Mouse (Mus musculus): ENCODE data around the gene Terf2ip. TPM values are rescaled to one million over a fixed set of nuclear protein-coding genes. Genes with fewer than 3 reads are reported as not detected.
A peak's percentile ranks its signal among the peaks of the same experiment; 100 is the strongest.

The Terf2ip gene
- polyA plus RNA-seq, 1 experiment from 2014 or later, result 41.6 TPM

DNA sequence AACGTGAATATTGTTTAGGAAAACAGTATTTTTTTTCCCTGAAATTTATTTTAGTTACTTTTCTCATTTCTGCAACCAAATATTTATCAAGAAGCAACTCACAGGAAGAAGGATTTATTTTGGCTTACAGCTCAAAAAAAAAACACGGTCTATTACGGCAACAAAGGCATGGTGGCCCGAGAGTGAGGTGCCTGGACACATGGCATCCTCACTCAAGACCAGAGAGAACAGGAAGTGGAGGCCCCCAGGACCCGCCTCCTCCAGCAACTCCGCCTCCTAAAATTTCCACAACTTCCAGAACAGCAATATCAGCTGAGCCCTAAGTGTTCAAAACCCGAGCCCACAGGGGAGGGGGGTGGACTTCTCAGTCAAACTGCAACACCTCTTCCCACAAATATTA lies 18.3 kb downstream of the Terf2ip start:
- no peaks in the 10 kb centered on the region for H3K9me3 ChIP-seq
- ATAC-seq (ENCODE audit: low FRiP score, low read depth), result no peak
- no peak overlapping the region for H3K9ac ChIP-seq (replicated peaks)
- no peak overlapping the region for H3K4me2 ChIP-seq (replicated peaks)
- 91% methylated on average over 7 of the region's 7 CpGs for WGBS
- no peaks in the 10 kb centered on the region for H3K27me3 ChIP-seq
- H3K4me1 ChIP-seq, result no peaks in the 10 kb centered on the region
- no peak overlapping the region for H3K27ac ChIP-seq (replicated peaks)
- no peaks in the 10 kb centered on the region for H3K36me3 ChIP-seq
- no peak overlapping the region for H3K4me3 ChIP-seq

DNA sequence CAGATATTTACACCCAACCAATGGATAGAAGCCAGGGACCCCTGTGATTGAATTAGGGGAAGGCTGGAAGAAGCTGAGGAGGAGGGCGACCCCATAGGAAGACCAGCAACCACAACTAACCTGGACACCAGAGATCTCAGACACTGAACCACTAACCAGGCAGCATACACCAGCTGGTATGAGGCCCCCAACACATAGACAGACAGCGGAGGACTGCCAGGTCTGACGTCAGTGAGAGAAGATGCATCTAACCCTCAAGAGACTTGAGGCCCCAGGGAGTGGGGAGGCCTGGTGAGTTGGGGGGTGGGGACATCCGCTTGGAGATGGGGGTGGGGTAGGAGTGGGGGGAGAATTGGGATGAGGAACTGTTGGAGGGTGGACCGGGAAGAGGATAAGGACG lies 19.5 kb downstream of the Terf2ip start:
- 57% methylated on average over 6 of the region's 6 CpGs for WGBS

DNA sequence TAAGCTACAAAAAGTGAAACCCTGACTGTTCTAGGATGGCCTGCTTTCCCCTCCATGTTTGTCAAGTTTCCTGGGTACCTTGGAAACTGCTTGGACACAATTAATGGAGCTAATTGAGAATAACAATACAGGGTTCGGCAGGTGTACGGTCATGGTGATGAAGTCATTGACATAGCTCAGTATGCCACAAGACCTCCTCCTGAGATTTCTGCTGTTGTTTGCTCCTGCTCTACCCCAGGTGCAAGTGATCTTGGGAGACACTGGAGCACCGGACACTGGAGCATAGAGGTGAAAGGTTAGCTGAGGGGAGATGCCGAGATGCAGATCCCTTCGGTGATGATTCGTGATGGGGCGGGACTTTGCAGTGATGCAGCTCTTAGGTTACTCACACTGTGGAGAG lies 21.9 kb downstream of the Terf2ip start:
- H3K27me3 ChIP-seq, result no peaks in the 10 kb centered on the region
- no peak overlapping the region for H3K9ac ChIP-seq (replicated peaks)
- no peak for ATAC-seq (ENCODE audit: low FRiP score, low read depth)
- H3K4me3 ChIP-seq, result no peak overlapping the region
- H3K9me3 ChIP-seq, result no peaks in the 10 kb centered on the region
- no peaks in the 10 kb centered on the region for H3K4me1 ChIP-seq
- H3K27ac ChIP-seq (replicated peaks), result no peak overlapping the region
- H3K4me2 ChIP-seq (replicated peaks), result no peak overlapping the region
- WGBS, result 46% methylated on average over 7 of the region's 7 CpGs
- H3K36me3 ChIP-seq, result no peaks in the 10 kb centered on the region

More for the DNA sequence above, 19.5 kb downstream of the Terf2ip start:
- no peak overlapping the region for H3K27ac ChIP-seq (replicated peaks)
- H3K9ac ChIP-seq (replicated peaks), result no peak overlapping the region
- no peaks in the 10 kb centered on the region for H3K36me3 ChIP-seq
- H3K27me3 ChIP-seq, result no peaks in the 10 kb centered on the region
- H3K9me3 ChIP-seq, result no peaks in the 10 kb centered on the region
- no peak for ATAC-seq (ENCODE audit: low FRiP score, low read depth)
- no peak overlapping the region for H3K4me2 ChIP-seq (replicated peaks)
- H3K4me1 ChIP-seq, result no peaks in the 10 kb centered on the region
- no peak overlapping the region for H3K4me3 ChIP-seq

DNA sequence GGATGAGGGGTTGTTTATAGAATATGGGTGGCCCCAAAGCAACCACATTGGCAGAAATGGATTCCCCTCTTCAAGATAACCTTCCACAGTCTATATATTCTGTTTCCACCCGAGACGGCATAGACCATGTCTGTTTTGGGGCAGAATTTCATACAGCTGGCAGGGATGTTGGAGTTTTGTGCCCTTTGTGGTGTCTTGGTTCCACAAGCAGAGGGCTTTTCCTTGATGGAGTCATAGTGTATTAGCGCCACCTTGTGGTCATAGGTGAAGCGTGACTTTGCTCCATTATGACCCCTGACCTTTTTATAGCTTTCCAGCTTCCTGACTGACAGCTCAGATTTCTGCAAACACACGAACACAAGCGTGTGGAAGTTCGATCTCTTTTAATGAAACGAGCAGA lies 23.4 kb downstream of the Terf2ip start:
- no peak overlapping the region for H3K4me3 ChIP-seq
- no peaks in the 10 kb centered on the region for H3K9me3 ChIP-seq
- 11% methylated on average over 8 of the region's 8 CpGs for WGBS
- no peaks in the 10 kb centered on the region for H3K36me3 ChIP-seq
- no peaks in the 10 kb centered on the region for H3K4me1 ChIP-seq
- H3K27ac ChIP-seq (replicated peaks), result no peak overlapping the region
- ATAC-seq (ENCODE audit: low FRiP score, low read depth), result no peak
- no peak overlapping the region for H3K4me2 ChIP-seq (replicated peaks)
- H3K27me3 ChIP-seq, result no peaks in the 10 kb centered on the region
- H3K9ac ChIP-seq (replicated peaks), result no peak overlapping the region

DNA sequence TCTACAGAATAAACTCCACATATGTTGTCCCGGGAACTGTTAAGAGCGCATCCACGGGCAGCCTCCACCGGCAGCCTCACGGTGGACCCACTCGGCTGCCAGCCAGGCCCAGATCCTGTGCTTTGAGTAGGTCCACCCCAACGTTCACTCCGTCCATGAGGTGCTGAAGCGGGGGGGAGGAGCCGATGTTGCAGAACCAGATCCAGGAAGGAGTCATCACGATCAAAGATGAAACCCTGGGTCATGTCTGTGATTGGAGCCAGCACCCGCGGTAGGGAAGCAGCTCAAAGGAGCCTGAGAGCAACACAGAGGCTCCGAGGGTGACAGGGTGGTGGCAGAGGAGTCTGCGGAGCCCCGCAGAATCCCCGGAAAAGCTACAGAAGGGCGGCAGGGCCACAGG lies 26.3 kb downstream of the Terf2ip start:
- no peaks in the 10 kb centered on the region for H3K36me3 ChIP-seq
- 86% methylated on average over 18 of the region's 18 CpGs for WGBS
- H3K27ac ChIP-seq (replicated peaks), result no peak overlapping the region
- no peak overlapping the region for H3K4me2 ChIP-seq (replicated peaks)
- H3K4me3 ChIP-seq, result no peak overlapping the region
- H3K27me3 ChIP-seq, result no peaks in the 10 kb centered on the region
- no peak for ATAC-seq (ENCODE audit: low FRiP score, low read depth)
- no peaks in the 10 kb centered on the region for H3K9me3 ChIP-seq
- no peaks in the 10 kb centered on the region for H3K4me1 ChIP-seq
- H3K9ac ChIP-seq (replicated peaks), result no peak overlapping the region

DNA sequence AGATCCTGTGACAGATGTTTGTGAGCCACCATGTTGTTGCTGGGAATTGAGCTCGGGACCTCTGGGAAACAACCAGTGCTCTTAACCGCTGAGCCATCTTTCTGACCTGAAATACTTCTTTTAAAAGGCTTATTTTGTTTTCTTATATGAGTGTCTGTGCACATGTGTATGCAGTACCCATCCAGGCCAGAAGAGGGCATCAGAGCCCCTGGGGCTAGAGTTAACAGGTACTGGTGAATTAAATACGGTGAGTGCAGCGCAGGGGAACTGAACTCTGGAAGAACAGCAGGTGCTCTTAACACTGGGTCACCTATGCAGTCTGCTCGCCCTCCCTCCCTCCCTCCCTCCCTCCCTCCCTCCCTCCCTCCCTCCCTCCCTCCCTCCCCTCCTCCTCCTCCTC lies 34.0 kb downstream of the Terf2ip start:
- Histone ChIP-seq H3K9me3 (no peaks in the 10 kb centered on the region), H3K36me3 (no peaks in the 10 kb centered on the region), H3K4me2 (replicated peaks) (no peak overlapping the region), H3K4me1 (no peaks in the 10 kb centered on the region), H3K27me3 (no peaks in the 10 kb centered on the region), H3K4me3 (no peak overlapping the region), H3K27ac (replicated peaks) (no peak overlapping the region), H3K9ac (replicated peaks) (no peak overlapping the region)
- 86% methylated on average over 5 of the region's 5 CpGs for WGBS
- ATAC-seq (ENCODE audit: low FRiP score, low read depth), result no peak

DNA sequence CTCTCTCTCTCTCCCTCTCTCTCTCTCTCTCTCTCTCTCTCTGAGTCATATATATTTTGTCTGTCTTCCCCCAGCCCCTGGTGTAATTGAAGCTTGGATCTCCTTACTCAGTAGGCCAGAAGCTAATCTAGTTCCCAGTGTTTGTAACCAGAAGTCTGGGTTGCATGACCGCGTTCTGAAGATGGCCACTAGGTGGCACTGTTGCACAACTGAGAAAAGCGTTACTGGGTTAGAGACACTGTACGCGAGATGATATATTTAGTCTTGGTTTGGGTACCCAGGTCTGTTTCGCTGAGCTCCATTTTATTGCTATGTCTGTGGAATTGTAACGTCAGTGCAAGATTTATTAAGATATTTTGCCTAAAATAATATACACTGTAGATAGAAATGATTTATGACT lies 34.7 kb downstream of the Terf2ip start:
- H3K4me3 ChIP-seq, result no peak overlapping the region

DNA sequence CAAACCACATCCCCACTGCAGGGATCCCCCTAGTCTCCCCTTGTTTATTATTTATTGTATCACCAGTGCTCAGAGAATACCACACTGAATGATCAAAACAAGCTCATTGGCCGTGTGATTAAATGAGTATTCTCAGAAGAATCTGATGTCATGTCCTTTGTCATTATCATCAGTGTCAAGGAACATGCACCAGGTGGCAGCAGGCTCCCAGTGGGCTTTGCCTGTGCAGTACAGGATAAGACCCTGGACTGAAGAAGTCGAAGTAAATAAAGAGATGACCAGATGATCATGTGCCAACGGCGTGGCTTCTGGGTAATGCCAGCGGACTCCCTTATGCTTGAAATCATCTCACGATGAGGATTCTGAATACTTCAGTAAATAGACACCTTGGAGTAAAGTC lies 37.1 kb downstream of the Terf2ip start:
- no peak overlapping the region for H3K9ac ChIP-seq (replicated peaks)
- no peaks in the 10 kb centered on the region for H3K9me3 ChIP-seq
- H3K4me1 ChIP-seq, result no peaks in the 10 kb centered on the region
- WGBS, result 78% methylated on average over 6 of the region's 6 CpGs
- H3K27ac ChIP-seq (replicated peaks), result no peak overlapping the region
- no peak overlapping the region for H3K4me2 ChIP-seq (replicated peaks)
- no peaks in the 10 kb centered on the region for H3K36me3 ChIP-seq
- no peak overlapping the region for H3K4me3 ChIP-seq
- no peak for ATAC-seq (ENCODE audit: low FRiP score, low read depth)
- H3K27me3 ChIP-seq, result no peaks in the 10 kb centered on the region

More for the DNA sequence above, 34.7 kb downstream of the Terf2ip start:
- Histone ChIP-seq H3K27ac (replicated peaks) (no peak overlapping the region), H3K4me2 (replicated peaks) (no peak overlapping the region), H3K36me3 (no peaks in the 10 kb centered on the region), H3K9me3 (no peaks in the 10 kb centered on the region), H3K27me3 (no peaks in the 10 kb centered on the region), H3K9ac (replicated peaks) (no peak overlapping the region), H3K4me1 (no peaks in the 10 kb centered on the region)
- ATAC-seq (ENCODE audit: low FRiP score, low read depth), result peak; percentile 72; the same call in 1 of the 2 replicates
- 8% methylated on average over 7 of the region's 7 CpGs for WGBS

DNA sequence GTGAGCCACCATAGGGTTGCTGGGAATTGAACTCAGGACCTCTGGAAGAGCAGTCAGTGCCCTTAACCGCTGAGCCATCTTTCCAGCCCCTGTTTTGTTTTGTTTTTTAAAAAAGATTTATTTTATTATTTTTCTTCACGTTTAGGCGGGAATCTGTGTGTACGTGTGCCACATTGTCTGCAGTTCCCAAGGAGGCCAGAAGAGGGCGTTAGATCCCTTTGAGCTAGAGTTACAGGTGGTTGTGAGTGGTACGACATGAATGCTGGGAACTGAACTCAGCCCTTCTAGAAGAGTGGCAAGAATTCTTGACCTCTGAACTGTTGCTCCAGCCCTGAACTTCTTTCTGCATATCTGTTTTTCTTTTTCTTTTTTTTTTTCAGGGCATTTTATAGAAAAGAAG lies 38.8 kb downstream of the Terf2ip start:
- Histone ChIP-seq H3K4me3 (no peak overlapping the region), H3K36me3 (no peaks in the 10 kb centered on the region), H3K9ac (replicated peaks) (no peak overlapping the region), H3K4me2 (replicated peaks) (no peak overlapping the region), H3K27me3 (no peaks in the 10 kb centered on the region), H3K4me1 (no peaks in the 10 kb centered on the region), H3K9me3 (no peaks in the 10 kb centered on the region), H3K27ac (replicated peaks) (no peak overlapping the region)
- no peak for ATAC-seq (ENCODE audit: low FRiP score, low read depth)
- 83% methylated on average over 6 of the region's 6 CpGs for WGBS

DNA sequence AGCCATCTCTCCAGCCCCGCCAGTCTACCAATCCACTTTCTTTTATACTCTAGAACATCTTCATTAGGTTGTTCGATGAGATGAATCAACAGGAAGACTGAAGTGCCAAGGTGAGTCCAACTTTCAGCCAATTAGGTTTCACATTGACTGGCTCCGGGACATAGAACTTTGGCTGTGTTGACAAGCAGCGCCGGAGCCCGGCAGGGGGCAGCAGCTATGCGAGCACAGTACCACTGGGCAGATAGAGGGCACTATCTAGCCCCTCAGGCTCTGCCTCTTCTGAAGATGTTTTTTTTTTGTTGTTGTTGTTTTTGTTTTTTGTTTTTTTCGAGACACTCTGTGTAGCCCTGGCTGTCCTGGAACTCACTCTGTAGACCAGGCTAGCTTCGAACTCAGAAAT lies 40.3 kb downstream of the Terf2ip start:
- 74% methylated on average over 9 of the region's 9 CpGs for WGBS

DNA sequence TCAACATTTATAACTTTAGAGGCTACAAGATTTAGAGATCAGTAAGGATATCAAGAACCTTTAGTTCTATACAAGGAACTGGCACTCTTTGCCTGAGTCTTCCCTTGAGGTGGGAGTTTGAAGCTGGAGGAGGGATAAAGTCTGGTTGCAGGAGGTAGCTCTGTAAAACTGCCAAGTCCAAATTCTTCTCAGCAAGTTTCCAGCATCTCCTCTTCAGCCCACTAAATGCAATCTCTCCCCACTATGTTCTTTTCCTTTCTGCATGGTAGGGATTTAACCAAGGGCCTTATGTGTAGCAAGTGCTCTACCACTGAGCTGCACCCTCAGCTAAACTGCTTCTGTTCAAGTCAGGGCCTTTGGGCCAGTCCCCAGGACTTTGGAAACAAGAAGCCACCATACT lies 43.3 kb downstream of the Terf2ip start:
- no peak overlapping the region for H3K4me3 ChIP-seq
- no peaks in the 10 kb centered on the region for H3K36me3 ChIP-seq
- no peaks in the 10 kb centered on the region for H3K4me1 ChIP-seq
- no peaks in the 10 kb centered on the region for H3K27me3 ChIP-seq
- no peak overlapping the region for H3K4me2 ChIP-seq (replicated peaks)
- no peak for ATAC-seq (ENCODE audit: low FRiP score, low read depth)
- H3K9ac ChIP-seq (replicated peaks), result no peak overlapping the region
- H3K9me3 ChIP-seq, result no peaks in the 10 kb centered on the region
- no peak overlapping the region for H3K27ac ChIP-seq (replicated peaks)

More for the DNA sequence above, 40.3 kb downstream of the Terf2ip start:
- H3K4me1 ChIP-seq, result no peaks in the 10 kb centered on the region
- no peaks in the 10 kb centered on the region for H3K27me3 ChIP-seq
- H3K27ac ChIP-seq (replicated peaks), result no peak overlapping the region
- H3K9me3 ChIP-seq, result no peaks in the 10 kb centered on the region
- H3K9ac ChIP-seq (replicated peaks), result no peak overlapping the region
- no peak overlapping the region for H3K4me3 ChIP-seq
- H3K36me3 ChIP-seq, result no peaks in the 10 kb centered on the region
- no peak overlapping the region for H3K4me2 ChIP-seq (replicated peaks)
- no peak for ATAC-seq (ENCODE audit: low FRiP score, low read depth)

DNA sequence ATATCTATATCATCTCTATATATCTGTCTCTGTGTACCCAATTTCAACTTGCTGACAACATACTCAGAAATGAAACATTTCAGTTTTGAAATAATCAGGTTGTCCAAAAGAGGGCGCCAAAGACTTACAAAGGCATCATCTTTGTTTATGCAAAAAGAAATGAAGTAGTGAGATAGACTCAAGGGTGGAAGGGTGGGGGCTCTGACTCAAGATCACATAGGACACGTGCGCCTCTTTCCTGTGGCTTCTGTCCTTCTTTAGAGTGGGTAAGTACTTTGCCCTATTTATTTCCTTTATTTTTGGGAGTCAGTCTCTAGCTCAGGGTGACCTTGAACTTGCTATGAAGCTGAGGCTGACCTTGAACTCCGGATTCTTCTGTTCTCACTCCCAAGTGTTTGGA lies 50.2 kb downstream of the Terf2ip start:
- WGBS, result 36% methylated on average over 4 of the region's 4 CpGs

More for the DNA sequence above, 50.2 kb downstream of the Terf2ip start:
- H3K4me3 ChIP-seq, result no peak overlapping the region
- no peaks in the 10 kb centered on the region for H3K4me1 ChIP-seq
- no peak overlapping the region for H3K27ac ChIP-seq (replicated peaks)
- no peak overlapping the region for H3K9ac ChIP-seq (replicated peaks)
- no peaks in the 10 kb centered on the region for H3K27me3 ChIP-seq
- no peak overlapping the region for H3K4me2 ChIP-seq (replicated peaks)
- no peak for ATAC-seq (ENCODE audit: low FRiP score, low read depth)
- no peaks in the 10 kb centered on the region for H3K9me3 ChIP-seq
- no peaks in the 10 kb centered on the region for H3K36me3 ChIP-seq

Measured in midbrain, embryonic 12.5 days (tissue).